Mouse (Mus musculus) spleen, postnatal 10 days (tissue): Measurements from ENCODE around the gene Olfm4.

Experiments used
- DNase-seq, 2 experiments: peaks; one replicate each; pipeline ENCODE4 v3.0.0; 2021 to 2022; ENCODE audit warnings: low spot score in 2 of 2

Olfm4 gene

GRCm38 (mm10) chr14:79983781-79984180 lies at the start of gene Olfm4:
TSS of gene Olfm4 (plus strand) at chr14:79984081.
- DNase-seq: no peak

GRCm38 (mm10) chr14:79934426-79934825 lies 49.5 kb upstream of the Olfm4 start:
- DNase-seq: no peak

- DNase-seq: no peak
These were observed 46.9 kb upstream of the Olfm4 start for GRCm38 (mm10) chr14:79936879-79937468.

GRCm38 (mm10) chr14:79945876-79946275 lies 38.0 kb upstream of the Olfm4 start:
- no peak for DNase-seq

GRCm38 (mm10) chr14:79955678-79956077 lies 28.2 kb upstream of the Olfm4 start:
- DNase-seq: no peak

GRCm38 (mm10) chr14:79957789-79958487 lies 25.9 kb upstream of the Olfm4 start:
- no peak for DNase-seq

GRCm38 (mm10) chr14:79961187-79961586 lies 22.7 kb upstream of the Olfm4 start:
- DNase-seq: no peak

- no peak for DNase-seq
These were observed 22.3 kb upstream of the Olfm4 start for GRCm38 (mm10) chr14:79961602-79962001.

- DNase-seq: no peak
These were observed 13.7 kb upstream of the Olfm4 start for GRCm38 (mm10) chr14:79970165-79970564.

- no peak for DNase-seq
These were observed 12.7 kb upstream of the Olfm4 start for GRCm38 (mm10) chr14:79970928-79971738.

- DNase-seq: no peak
These were observed 2.4 kb upstream of the Olfm4 start for GRCm38 (mm10) chr14:79981437-79981836.

GRCm38 (mm10) chr14:79985137-79985670 lies 1.3 kb downstream of the Olfm4 start:
- no peak for DNase-seq

GRCm38 (mm10) chr14:79985696-79986095 lies 1.8 kb downstream of the Olfm4 start:
- no peak for DNase-seq

GRCm38 (mm10) chr14:79986831-79987230 lies 3.0 kb downstream of the Olfm4 start:
- no peak for DNase-seq

- no peak for DNase-seq
These were observed 5.9 kb downstream of the Olfm4 start for GRCm38 (mm10) chr14:79989785-79990184.

GRCm38 (mm10) chr14:79990547-79990946 lies 6.7 kb downstream of the Olfm4 start:
- no peak for DNase-seq

GRCm38 (mm10) chr14:79997534-79997933 lies 13.7 kb downstream of the Olfm4 start:
- no peak for DNase-seq

- DNase-seq: no peak
These were observed 16.2 kb downstream of the Olfm4 start for GRCm38 (mm10) chr14:80000110-80000531.

- DNase-seq: no peak
These were observed 23.8 kb downstream of the Olfm4 start for GRCm38 (mm10) chr14:80007686-80008085.

GRCm38 (mm10) chr14:80010426-80010825 lies 26.5 kb downstream of the Olfm4 start:
- no peak for DNase-seq

GRCm38 (mm10) chr14:80014966-80015365 lies 31.1 kb downstream of the Olfm4 start:
- no peak for DNase-seq

- DNase-seq: no peak
These were observed 32.2 kb downstream of the Olfm4 start for GRCm38 (mm10) chr14:80016112-80016511.
